Mouse (Mus musculus): ENCODE measurements around the gene Akip1. TPM values are rescaled to one million over a fixed set of nuclear protein-coding genes. Genes with fewer than 3 reads are reported as not detected.
A peak's percentile ranks its signal among the peaks of the same experiment; 100 is the strongest.

The Akip1 gene
- total and polyA plus RNA-seq, 3 experiments = 9.8 to 14.0 (median 13.5) TPM

DNA sequence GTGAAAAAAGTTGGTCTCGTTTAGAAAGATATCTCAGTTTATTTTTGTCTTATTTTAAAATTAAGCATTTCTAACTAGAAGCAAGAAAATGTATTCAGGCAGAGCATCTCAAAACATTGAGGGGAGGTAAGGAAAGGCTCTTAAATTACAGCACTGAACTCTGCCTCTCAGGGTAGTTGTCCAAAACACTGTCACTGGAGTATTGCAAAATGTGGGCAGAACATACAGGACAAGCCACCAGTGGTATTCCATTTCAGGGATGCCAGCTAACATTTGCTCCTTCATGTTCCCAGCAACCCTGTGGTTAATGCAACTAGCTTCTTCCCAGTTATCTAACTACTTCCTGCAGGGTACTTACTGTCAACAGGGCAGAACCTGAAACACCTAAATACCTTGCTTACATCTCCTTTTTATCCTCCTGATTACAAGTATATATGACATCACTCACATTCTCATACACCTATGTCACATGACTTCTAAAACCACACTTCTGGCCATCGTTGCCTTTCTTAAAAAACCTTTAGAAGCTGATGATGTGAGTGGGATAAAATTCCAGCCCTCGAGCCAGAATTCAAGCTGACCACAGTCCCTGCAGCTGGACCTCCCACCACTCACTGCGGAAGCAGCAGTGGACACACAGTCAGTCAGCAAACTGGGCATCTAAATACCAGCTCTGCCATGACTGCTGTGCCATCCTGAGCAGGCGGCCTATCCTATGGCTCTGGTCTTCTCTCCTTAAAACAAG lies 33.9 kb upstream of the Akip1 start:
- Histone ChIP-seq H3K4me1 (ENCODE audit: control insufficient read depth, insufficient read depth, low read length) (peaks cover 1% of the 10 kb centered on the region; the same call in 1 of the 2 replicates), H3K27ac (no peak overlapping the region), H3K4me3 (no peak overlapping the region), H3K9ac (ENCODE audit: low read depth, low read length) (no peak overlapping the region), H3K79me2 (replicated peaks; ENCODE audit: control insufficient read depth, insufficient read depth, low read length) (peaks cover 1% of the 10 kb centered on the region; the same call in 1 of the 2 replicates), H3K27me3 (ENCODE audit: control insufficient read depth, insufficient read depth, low read length) (no peaks in the 10 kb centered on the region), H3K36me3 (ENCODE audit: control insufficient read depth, insufficient read depth, low read length) (no peaks in the 10 kb centered on the region; the same call in 1 of the 2 replicates)
- intact Hi-C loops (cut with DNase I) = loop anchor here (5.0 kb wide), 1 partner anchor 137 kb away; no protein-coding TSS in a partner anchor
- DNase-seq = no peak
- no peak for TF ChIP-seq EP300 (IDR thresholded peaks at IDR 0.05; ENCODE audit: insufficient read depth, low read depth, low read length)
- TF ChIP-seq CTCF (IDR thresholded peaks at IDR 0.05) = no peak
- TF ChIP-seq POLR2A (IDR thresholded peaks at IDR 0.05; ENCODE audit: insufficient read depth, low read depth, low read length) = no peak
- WGBS = 62% methylated on average over 5 of the region's 5 CpGs

DNA sequence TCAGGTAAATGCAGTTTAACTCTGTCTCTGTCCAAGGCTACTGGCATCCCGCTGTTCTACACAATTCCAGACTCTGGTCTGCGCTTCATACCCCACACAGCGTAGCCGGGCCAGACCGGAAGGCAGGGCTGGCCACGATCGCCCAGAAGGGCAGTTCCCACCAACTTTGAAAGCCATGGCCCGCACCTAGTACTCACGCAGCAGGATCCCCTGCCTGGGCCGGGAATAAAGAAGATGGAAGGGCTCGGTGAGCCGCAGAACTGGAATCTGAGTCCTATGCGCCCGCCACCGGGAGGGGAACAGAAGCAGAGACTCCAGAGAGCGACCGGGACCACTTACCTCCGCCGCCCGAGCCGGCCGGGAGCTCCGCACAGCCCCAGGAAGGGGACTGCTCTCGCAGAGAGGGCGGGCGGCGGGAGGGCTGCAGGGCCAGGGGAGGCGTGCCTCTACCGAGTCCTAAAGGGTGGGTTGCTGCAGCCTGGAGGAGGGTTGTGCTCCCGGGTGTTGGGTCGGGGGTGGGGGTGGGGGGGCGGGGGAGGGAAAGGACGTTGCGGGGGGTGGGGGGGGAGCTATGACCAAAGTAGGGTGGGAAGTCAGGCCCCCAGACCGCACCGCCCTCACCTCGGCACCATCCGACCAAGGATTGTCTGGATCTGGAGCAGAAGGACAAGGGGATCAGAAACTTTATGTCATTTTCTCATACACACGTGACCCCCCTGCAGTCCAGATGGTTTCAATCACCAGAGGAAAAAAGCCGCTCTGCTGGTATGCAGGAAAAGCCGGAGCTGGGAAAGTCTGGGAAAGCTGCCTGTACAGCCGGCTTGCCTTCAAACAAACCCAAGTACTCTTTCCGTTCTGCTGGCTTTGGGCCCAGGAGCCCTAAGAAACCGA lies 31.7 kb upstream of the Akip1 start:
- DNase-seq = peak; percentile 80 to 84
- H3K4me1 ChIP-seq (ENCODE audit: control insufficient read depth, insufficient read depth, low read length) = peaks cover 1% of the 10 kb centered on the region; the same call in 1 of the 2 replicates
- peaks cover 1% of the 10 kb centered on the region; the same call in 1 of the 2 replicates for H3K79me2 ChIP-seq (replicated peaks; ENCODE audit: control insufficient read depth, insufficient read depth, low read length)
- peak overlapping the region; percentile 92 for H3K27ac ChIP-seq
- peak overlapping the region; percentile 79 for H3K4me3 ChIP-seq
- peak overlapping the region; percentile 82 for H3K9ac ChIP-seq (ENCODE audit: low read depth, low read length)
- peak; percentile 54; the same call in 1 of the 2 replicates for TF ChIP-seq POLR2A (IDR thresholded peaks at IDR 0.05; ENCODE audit: insufficient read depth, low read depth, low read length)
- TF ChIP-seq EP300 (IDR thresholded peaks at IDR 0.05; ENCODE audit: insufficient read depth, low read depth, low read length) = peak; percentile 82; the same call in 1 of the 2 replicates
- TF ChIP-seq CTCF (IDR thresholded peaks at IDR 0.05) = no peak
- intact Hi-C loops (cut with DNase I) = loop anchor here (5.0 kb wide), 1 partner anchor 140 kb away; no protein-coding TSS in a partner anchor
- under 1% methylated on average over 39 of the region's 44 CpGs for WGBS
- H3K36me3 ChIP-seq (ENCODE audit: control insufficient read depth, insufficient read depth, low read length) = no peaks in the 10 kb centered on the region; the same call in 1 of the 2 replicates
- no peaks in the 10 kb centered on the region for H3K27me3 ChIP-seq (ENCODE audit: control insufficient read depth, insufficient read depth, low read length)

DNA sequence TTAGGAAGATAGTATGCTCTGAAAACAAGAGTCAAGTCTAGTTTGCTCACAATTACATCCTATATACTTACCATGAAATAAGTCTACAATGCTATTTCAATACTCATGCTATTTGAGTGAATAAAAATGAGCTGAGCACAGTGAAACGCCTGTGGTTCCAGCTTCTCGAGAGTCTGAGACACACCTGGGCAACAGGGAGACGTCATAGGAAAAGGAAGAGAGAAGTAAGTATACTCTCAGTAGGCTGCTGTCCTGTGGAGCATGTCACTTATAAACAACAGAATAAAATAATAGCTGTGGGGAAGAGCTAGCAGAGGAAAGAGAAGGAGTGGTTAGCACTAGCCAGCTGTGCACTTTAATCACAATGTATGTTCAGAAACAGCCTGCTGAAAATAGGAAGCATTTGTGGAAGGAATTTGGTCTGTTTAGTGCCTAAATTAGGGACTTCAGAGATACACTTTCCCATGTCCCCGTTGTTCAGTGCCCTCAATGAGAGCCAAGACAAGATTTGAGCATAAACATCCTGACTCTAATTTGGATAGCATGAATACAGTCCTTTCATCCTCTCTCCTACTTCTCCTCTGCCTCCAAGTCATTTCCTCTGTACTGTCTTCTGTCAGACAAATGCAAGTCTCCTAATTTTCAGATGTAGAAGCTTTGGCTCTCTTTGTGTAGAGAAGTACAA lies 28.4 kb upstream of the Akip1 start:
- intact Hi-C loops (cut with DNase I) = loop anchor here (5.0 kb wide), 1 partner anchor 143 kb away; no protein-coding TSS in a partner anchor
- Histone ChIP-seq H3K4me3 (no peak overlapping the region), H3K4me1 (ENCODE audit: control insufficient read depth, insufficient read depth, low read length) (no peaks in the 10 kb centered on the region; the same call in 1 of the 2 replicates), H3K27ac (no peak overlapping the region), H3K36me3 (ENCODE audit: control insufficient read depth, insufficient read depth, low read length) (no peaks in the 10 kb centered on the region; the same call in 1 of the 2 replicates), H3K79me2 (replicated peaks; ENCODE audit: control insufficient read depth, insufficient read depth, low read length) (no peaks in the 10 kb centered on the region), H3K9ac (ENCODE audit: low read depth, low read length) (no peak overlapping the region), H3K27me3 (ENCODE audit: control insufficient read depth, insufficient read depth, low read length) (no peaks in the 10 kb centered on the region)
- WGBS = 67% methylated on average over 4 of the region's 4 CpGs
- TF ChIP-seq EP300 (IDR thresholded peaks at IDR 0.05; ENCODE audit: insufficient read depth, low read depth, low read length) (no peak), POLR2A (IDR thresholded peaks at IDR 0.05; ENCODE audit: insufficient read depth, low read depth, low read length) (no peak), CTCF (IDR thresholded peaks at IDR 0.05) (no peak)
- no peak for DNase-seq

DNA sequence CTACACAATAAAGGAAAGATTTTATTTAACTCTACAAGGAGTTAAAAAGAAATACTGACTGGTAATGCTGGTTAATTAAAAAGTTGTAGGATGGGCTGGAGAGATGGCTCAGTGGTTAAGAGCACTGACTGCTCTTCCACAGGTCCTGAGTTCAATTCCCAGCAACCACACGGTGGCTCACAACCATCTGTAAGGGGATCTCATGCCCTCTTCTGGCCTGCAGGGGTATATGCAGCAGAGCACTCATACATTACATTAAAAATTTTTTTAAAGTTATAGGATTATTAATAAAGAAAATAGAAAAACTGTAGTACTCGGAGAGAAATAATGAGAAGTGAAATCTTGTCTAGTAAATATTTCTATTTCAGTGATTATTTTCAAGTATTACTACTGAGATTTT lies 23.2 kb upstream of the Akip1 start:
- Histone ChIP-seq H3K4me3 (no peak overlapping the region), H3K9ac (ENCODE audit: low read depth, low read length) (no peak overlapping the region), H3K36me3 (ENCODE audit: control insufficient read depth, insufficient read depth, low read length) (no peaks in the 10 kb centered on the region), H3K79me2 (replicated peaks; ENCODE audit: control insufficient read depth, insufficient read depth, low read length) (no peaks in the 10 kb centered on the region), H3K27me3 (ENCODE audit: control insufficient read depth, insufficient read depth, low read length) (no peaks in the 10 kb centered on the region), H3K27ac (no peak overlapping the region), H3K4me1 (ENCODE audit: control insufficient read depth, insufficient read depth, low read length) (no peaks in the 10 kb centered on the region)
- DNase-seq = no peak
- 95% methylated on average over 2 of the region's 2 CpGs for WGBS
- TF ChIP-seq POLR2A (IDR thresholded peaks at IDR 0.05; ENCODE audit: insufficient read depth, low read depth, low read length) = no peak
- TF ChIP-seq EP300 (IDR thresholded peaks at IDR 0.05; ENCODE audit: insufficient read depth, low read depth, low read length) = no peak
- TF ChIP-seq CTCF (IDR thresholded peaks at IDR 0.05) = peak; percentile 43
- intact Hi-C loops (cut with DNase I) = no loop called here

DNA sequence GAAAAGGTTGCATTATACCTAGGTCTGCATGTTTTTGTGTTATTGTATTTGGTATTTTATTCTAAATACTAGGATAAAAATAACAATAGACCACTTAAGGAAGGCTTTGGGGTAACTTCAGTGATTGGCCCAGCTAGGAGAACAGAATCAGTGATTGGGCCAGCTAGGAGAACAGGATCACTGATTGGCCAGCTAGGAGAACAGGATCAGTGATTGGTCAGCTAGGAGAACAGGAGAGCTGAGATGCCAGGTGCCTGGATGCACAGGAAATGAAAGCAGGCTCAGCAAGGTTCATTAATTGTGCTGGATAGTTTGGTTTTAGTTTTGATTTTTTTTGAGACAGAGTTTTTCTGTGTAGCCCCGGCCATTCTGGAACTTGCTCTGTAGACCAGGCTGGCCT lies 22.6 kb upstream of the Akip1 start:
- H3K79me2 ChIP-seq (replicated peaks; ENCODE audit: control insufficient read depth, insufficient read depth, low read length) = no peaks in the 10 kb centered on the region
- TF ChIP-seq EP300 (IDR thresholded peaks at IDR 0.05; ENCODE audit: insufficient read depth, low read depth, low read length) (no peak), CTCF (IDR thresholded peaks at IDR 0.05) (no peak), POLR2A (IDR thresholded peaks at IDR 0.05; ENCODE audit: insufficient read depth, low read depth, low read length) (no peak)
- 100% methylated on average over 1 of the region's 1 CpGs for WGBS

More for the DNA sequence above, 22.6 kb upstream of the Akip1 start:
- Histone ChIP-seq H3K4me1 (ENCODE audit: control insufficient read depth, insufficient read depth, low read length) (no peaks in the 10 kb centered on the region), H3K4me3 (no peak overlapping the region), H3K27ac (no peak overlapping the region), H3K9ac (ENCODE audit: low read depth, low read length) (no peak overlapping the region), H3K27me3 (ENCODE audit: control insufficient read depth, insufficient read depth, low read length) (no peaks in the 10 kb centered on the region), H3K36me3 (ENCODE audit: control insufficient read depth, insufficient read depth, low read length) (no peaks in the 10 kb centered on the region)
- intact Hi-C loops (cut with DNase I) = no loop called here
- no peak for DNase-seq

Measured in heart, adult 2 months (tissue).